ENCODE assay signal across 8 mouse cellular contexts in the genomic region with DNA sequence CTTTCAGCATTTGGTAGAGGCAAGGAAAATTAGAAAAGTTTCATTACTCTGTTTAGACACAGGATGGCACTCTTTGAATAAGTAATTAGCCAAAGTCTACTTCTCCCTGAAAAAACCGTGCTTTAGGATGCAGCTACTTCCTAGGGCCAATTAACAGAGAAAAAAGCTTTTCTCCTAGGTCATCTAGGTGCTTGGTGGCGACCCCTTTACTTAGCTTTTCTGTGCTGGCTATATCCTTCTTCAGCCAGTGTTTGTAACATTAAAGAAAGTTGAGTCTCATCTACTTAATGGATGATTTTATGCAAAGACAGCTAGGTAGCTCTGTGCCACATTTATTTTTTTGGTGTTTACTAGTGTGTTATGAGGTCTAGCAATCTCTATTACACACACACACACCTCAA. TPM values are rescaled to one million over a fixed set of nuclear protein-coding genes. Genes with fewer than 3 reads are reported as not detected.
DNase-seq lines count a peak whose midpoint lies in the region; ATAC-seq lines count a peak whose summit lies in the region.

No protein-coding gene starts in this region.

- peak overlapping the region; percentile 55; the same call in 1 of the 2 replicates for H3K4me3 ChIP-seq in heart, embryonic 12.5 days

- peak overlapping the region; percentile 86 for H3K27ac ChIP-seq in heart, embryonic 12.5 days (ENCODE audit: poor library complexity, severe bottlenecking)

- H3K9me3 ChIP-seq in heart, embryonic 12.5 days (replicated peaks), result no peaks in the 10 kb centered on the region

- no peaks in the 10 kb centered on the region for H3K27me3 ChIP-seq in heart, embryonic 12.5 days (replicated peaks)

- H3K4me2 ChIP-seq in heart, embryonic 12.5 days, result peak overlapping the region; percentile 76

- H3K9ac ChIP-seq in heart, embryonic 12.5 days, result no peak overlapping the region

- no peaks in the 10 kb centered on the region for H3K36me3 ChIP-seq in heart, embryonic 12.5 days

- no peaks in the 10 kb centered on the region for H3K4me1 ChIP-seq in heart, embryonic 12.5 days (replicated peaks)

- ATAC-seq in heart, embryonic 12.5 days (ENCODE audit: insufficient number of reproducible peaks, low FRiP score), result no peak
- ATAC-seq in megakaryocyte progenitor cell, adult 5-6 weeks (replicated peaks; ENCODE audit: poor library complexity), result peak; percentile 59

- WGBS in heart, embryonic 12.5 days, result 9% methylated on average over 2 of the region's 2 CpGs

- peak; percentile 1 for DNase-seq in adrenal gland, adult 8-10 months
- no peak for DNase-seq in adrenal gland, postnatal 25 days
- peak; percentile 78 for DNase-seq in 3T3-L1 (ENCODE audit: low read depth, low spot score)
- peak; percentile 24 for DNase-seq in cerebellum, adult 9-11 months
- DNase-seq in kidney, postnatal 36 days, result peak; percentile 22 to 49
- DNase-seq in spleen, postnatal 14 days (ENCODE audit: low spot score in 2 of 2), result no peak

RNA-seq across cellular contexts. Expression of gene Adamts6, which starts 2.6 kb away (rescaled TPM):
- 10 to 100 TPM in 1 of 4 experiments, 1 to 10 TPM in 3; 1.5 to 10.0 (median 5.5) TPM for total RNA-seq in adrenal gland, adult 8-10 months (2022)
- 3.8 and 4.2 TPM in 2 replicates for total RNA-seq in adrenal gland, postnatal 25 days (2021)
- polyA plus RNA-seq in heart, embryonic 12.5 days (2016; fragmentation: Nextera tagmentation; extraction: Ambion mirVana), result 5.7 and 6.8 TPM in 2 replicates
- 0.99 and 2.3 TPM in 2 replicates for total RNA-seq in megakaryocyte progenitor cell, adult 5-6 weeks (2015)
- total RNA-seq in megakaryocyte progenitor cell, adult 5-6 weeks (2017), result 1.5 and 2.5 TPM in 2 replicates

RNA-seq across cellular contexts. Expression of gene Ppwd1, which starts 56.4 kb away (rescaled TPM):
- 10 to 100 TPM; 12.2 to 15.9 (median 13.9) TPM for total RNA-seq in adrenal gland, adult 8-10 months (2022)
- total RNA-seq in adrenal gland, postnatal 25 days (2021), result 17.3 and 17.8 TPM in 2 replicates
- 10.6 and 11.0 TPM in 2 replicates for polyA plus RNA-seq in heart, embryonic 12.5 days (2016; fragmentation: Nextera tagmentation; extraction: Ambion mirVana)
- 45.7 and 48.1 TPM in 2 replicates for total RNA-seq in megakaryocyte progenitor cell, adult 5-6 weeks (2015)
- total RNA-seq in megakaryocyte progenitor cell, adult 5-6 weeks (2017), result 33.0 and 44.7 TPM in 2 replicates

RNA-seq across cellular contexts. Expression of gene Cenpk, which starts 56.6 kb away (rescaled TPM):
- 1 to 10 TPM in 3 of 4 experiments, under 1 TPM in 1; 0.80 to 2.4 (median 1.4) TPM for total RNA-seq in adrenal gland, adult 8-10 months (2022)
- 3.3 and 7.1 TPM in 2 replicates for total RNA-seq in adrenal gland, postnatal 25 days (2021)
- 50.1 and 53.8 TPM in 2 replicates for polyA plus RNA-seq in heart, embryonic 12.5 days (2016; fragmentation: Nextera tagmentation; extraction: Ambion mirVana)
- 43.2 and 43.9 TPM in 2 replicates for total RNA-seq in megakaryocyte progenitor cell, adult 5-6 weeks (2015)
- 101 and 184 TPM in 2 replicates for total RNA-seq in megakaryocyte progenitor cell, adult 5-6 weeks (2017)

Comparison
In these comparisons a context has a peak if more than half of its experiments do, and no peak if none do; other contexts are left out.
1. DNase-seq: peak in adrenal gland, adult 8-10 months (single experiment), 3T3-L1 (single experiment), cerebellum, adult 9-11 months (single experiment) and kidney, postnatal 36 days (2 of 2); none in adrenal gland, postnatal 25 days (single experiment) and spleen, postnatal 14 days (0 of 2).